Mouse (Mus musculus) layer of hippocampus, adult 18-20 months (tissue): ENCODE measurements around the gene Abca12. TPM values are rescaled to one million over a fixed set of nuclear protein-coding genes. Genes with fewer than 3 reads are reported as not detected.

ENCODE experiments used
- DNase-seq, 2 experiments: peaks; one replicate each; pipeline ENCODE4 v3.0.0; 2022; ENCODE audit warnings: low spot score in 2 of 2
- total RNA-seq, 2 experiments: library from RNA; stranded (reverse); gene quantifications; 2 replicates each; pipeline ENCODE4 v1.2.3; 2021

Gene Abca12
- total RNA-seq, 2 experiments from 2014 or later = 0.13 to 0.25 TPM

DNA sequence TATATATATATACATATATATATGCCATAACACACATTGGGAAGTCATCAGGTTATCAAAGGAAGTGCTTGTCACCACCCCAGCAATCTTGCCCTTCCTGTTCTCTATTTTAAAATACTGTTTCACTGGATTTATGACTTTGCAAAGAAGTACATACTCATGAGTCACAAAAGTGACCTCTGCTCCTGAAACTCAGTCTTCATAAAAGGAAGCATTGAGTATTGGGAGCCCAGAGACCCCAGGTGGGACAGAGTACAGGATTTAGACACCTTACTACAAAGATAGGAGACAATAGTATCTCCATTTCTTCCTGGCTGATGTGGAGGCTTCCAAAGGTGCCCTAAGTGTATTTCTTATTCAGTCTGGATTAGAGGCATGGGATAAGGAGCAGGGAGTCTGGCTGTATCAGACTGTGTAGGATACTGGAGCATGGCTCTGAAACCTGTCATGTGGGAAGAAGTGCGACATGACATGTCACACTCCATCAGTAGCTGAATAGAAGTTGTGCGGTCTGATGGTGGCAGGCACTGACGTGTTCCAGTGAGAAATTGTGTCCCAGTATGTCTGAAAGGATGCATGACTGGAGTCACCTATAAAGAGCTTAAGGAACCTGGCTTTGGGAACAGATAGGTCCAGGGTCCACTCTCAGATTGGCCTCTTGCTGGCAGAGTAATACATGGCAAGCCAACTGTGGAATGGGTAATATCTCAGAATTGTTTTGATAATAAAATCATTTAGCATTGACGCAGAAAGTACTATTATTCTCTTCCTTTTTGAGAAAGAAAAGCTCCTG is 76.0 kb downstream of the Abca12 start:
- no peak for DNase-seq

GRCm38 (mm10) chr1:71330349-71330748 is 84.4 kb downstream of the Abca12 start:
- DNase-seq = no peak

- no peak for DNase-seq
Observed at GRCm38 (mm10) chr1:71312171-71312570, 102.5 kb downstream of the Abca12 start.

DNA sequence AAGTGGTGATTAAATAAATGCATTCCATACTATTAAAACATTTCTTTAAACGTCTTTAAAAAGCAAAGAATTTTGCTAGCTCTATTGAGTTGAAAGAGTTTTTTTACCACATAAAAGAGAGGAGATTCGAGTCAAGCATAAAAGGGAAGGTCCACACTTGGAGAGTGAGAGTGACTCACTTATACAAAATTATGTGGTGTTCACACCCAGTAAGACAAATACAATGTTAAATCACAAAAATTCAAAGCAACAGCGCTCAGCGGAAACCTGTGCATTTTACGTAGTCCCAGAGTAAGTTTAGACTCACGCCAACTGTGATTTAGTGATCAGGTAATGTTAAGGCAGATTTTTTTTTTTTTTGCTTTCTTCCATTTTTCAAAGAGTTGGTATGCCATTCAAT is 104.1 kb downstream of the Abca12 start:
- DNase-seq = no peak

- DNase-seq = no peak
Observed at GRCm38 (mm10) chr1:71307362-71307761, 107.3 kb downstream of the Abca12 start.

- DNase-seq = no peak
Observed at GRCm38 (mm10) chr1:71306196-71306595, 108.5 kb downstream of the Abca12 start.

DNA sequence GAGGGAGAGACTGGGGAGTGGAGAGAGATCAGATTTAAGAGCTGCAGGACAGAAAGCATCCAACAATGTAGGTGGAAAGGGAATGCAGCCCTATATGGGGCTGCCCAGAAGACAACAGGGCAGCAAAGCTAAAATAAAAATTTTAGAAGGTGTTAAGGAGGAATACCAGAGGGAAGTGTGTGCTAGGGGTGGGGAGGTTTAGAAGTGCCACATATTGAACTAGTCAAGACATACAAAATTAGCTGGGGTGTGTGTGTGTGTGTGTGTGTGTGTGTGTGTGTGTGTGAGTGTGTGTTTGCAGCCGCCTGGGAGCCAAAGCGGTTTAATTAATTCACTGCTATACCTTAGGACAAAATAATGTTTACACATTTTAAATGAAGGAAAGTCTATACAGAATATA is 110.1 kb downstream of the Abca12 start:
- no peak for DNase-seq

DNA sequence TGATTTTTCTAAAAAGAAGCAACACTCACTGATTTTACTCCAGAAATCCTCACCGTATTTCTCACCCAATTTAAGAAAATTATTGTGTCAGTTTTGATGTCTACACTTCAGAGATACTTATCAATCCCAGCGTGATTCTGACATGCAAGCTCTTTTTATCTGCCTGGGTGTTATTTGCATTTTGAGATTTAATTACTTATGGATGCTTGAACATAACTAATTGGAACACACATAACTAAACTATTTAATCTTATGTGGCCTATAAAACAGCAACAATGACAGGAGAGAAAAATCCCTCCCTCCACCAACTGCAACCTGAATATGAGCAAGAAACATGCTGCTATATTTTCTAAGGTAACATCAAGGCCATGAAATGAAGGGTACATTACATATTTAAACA is 117.7 kb downstream of the Abca12 start:
- DNase-seq = no peak

- DNase-seq = no peak
Observed at GRCm38 (mm10) chr1:71296585-71296984, 118.1 kb downstream of the Abca12 start.

- DNase-seq = no peak
Observed at GRCm38 (mm10) chr1:71291917-71292316, 122.8 kb downstream of the Abca12 start.

- peak; percentile 19 to 78 for DNase-seq
Observed at GRCm38 (mm10) chr1:71289511-71289910, 125.2 kb downstream of the Abca12 start.

- DNase-seq = no peak
Observed at GRCm38 (mm10) chr1:71276940-71277339, 137.8 kb downstream of the Abca12 start.

DNA sequence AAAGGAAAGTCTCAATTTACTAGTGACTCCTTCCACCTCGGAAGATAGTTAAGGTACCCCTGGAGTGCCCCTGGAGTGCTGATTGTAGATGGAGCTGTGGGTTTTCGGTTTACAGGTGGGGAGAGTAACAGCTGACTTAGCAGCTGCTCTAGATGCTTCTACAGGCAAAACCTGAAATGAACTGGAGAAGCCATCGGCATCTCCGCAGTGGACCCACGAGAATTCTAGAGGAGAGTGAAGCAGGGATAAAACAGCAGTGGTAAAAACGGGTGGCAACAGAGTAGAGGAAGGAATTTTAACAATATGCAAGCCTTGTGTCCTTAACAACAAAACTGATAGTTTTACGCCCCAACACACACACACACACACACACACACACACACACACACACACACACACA is 142.2 kb downstream of the Abca12 start:
- DNase-seq = no peak

DNA sequence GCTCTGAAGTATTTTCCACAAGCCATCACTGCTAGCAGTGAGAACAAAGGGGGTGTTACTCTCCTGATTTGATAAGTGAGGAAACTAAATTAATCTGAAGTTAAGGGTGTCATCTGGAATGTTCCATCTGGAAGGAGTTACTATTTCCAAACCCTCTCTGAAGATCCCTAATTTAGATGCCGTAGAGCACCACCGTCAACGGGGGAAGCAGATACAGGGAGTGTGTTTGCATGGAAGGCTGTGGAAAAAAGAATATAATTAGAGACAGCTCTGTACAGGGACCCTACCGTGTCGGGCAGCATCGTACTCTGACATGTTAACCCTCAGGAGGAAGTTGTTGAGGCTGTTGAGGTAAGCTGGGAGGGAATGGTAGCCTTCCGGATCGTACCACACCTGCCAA is 142.6 kb downstream of the Abca12 start:
- no peak for DNase-seq

GRCm38 (mm10) chr1:71270083-71270482 is 144.6 kb downstream of the Abca12 start:
- no peak for DNase-seq

DNA sequence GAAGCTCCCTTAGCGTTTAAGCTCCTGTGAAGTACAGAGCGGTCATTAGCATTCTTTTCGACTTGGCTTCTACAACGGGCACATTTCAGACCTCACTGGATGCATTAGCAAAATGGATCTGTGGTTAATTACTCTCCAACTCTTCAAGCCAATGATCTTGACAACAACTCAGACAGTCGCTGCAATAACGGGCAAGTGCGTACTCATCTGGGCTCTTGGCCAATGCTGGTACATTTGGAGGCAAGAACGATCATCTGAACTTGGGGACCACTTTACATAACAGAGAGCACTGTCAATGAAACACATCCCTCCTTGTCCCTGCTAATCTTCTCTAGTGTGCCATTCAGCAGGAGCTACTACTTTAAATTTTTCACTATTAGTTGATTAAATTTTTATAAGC is 148.1 kb downstream of the Abca12 start:
- no peak for DNase-seq

- DNase-seq = no peak
Observed at GRCm38 (mm10) chr1:71263532-71263931, 151.2 kb downstream of the Abca12 start.

- DNase-seq = no peak
Observed at GRCm38 (mm10) chr1:71244647-71245046, 170.1 kb downstream of the Abca12 start.

GRCm38 (mm10) chr1:71241396-71241795 is 173.3 kb downstream of the Abca12 start:
- DNase-seq = no peak

DNA sequence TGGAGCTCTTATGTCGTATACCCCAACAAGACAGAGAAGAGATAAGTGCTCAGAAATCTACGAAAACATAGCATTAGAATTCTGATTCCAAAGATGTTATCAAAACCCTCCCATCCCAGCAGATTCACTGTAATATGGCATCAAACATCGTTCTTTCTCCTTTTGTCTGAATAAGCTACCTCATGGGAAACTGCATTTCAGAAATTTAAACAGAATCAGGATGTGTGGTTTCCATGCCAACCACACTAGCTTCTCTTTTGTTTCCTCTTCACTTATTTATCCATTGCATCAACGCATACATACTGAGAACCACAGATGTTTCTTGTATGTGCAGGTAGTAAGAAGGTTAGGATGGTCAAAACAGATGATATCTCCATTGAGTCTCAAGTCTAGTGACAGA is 175.1 kb downstream of the Abca12 start:
- no peak for DNase-seq

GRCm38 (mm10) chr1:71235335-71235734 is 179.4 kb downstream of the Abca12 start:
- no peak for DNase-seq

GRCm38 (mm10) chr1:71231211-71231610 is 183.5 kb downstream of the Abca12 start:
- DNase-seq = no peak

- no peak for DNase-seq
Observed at GRCm38 (mm10) chr1:71203581-71203980, 211.1 kb downstream of the Abca12 start.
